Mouse (Mus musculus): ENCODE measurements around the gene Col16a1.

The Col16a1 gene

DNA sequence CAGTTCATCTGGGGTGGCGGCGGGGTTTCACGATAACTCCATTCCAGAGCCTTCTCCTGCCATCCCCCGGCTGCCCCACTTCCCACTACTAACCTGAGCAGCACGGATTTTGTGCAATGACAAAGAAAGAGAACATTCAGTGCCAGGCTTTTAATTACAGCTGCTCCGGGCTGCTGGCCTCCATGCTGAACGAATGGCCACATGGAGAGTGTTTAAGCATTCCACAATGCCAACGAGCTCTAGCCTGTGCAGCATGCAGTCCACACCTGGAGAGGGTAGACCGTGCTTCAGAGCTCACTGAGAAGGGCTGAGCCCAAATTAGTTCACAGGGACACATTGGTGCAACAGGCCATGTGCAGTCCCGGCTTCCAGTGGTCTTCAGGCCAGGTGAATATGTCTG lies 82.4 kb downstream of the Col16a1 start:
- ChIA-PET POLR2A (interaction anchor here in 3 of 4 experiments (0.7 to 2.2 kb wide), 8 partner anchors 8 to 28 kb away, joined by 3 to 10 read pairs (median 6); partner anchors contain the start of gene Pef1 (in 3 of the 3)), CTCF (interaction anchor here in 2 of 4 experiments (1.0 to 1.3 kb wide), 5 partner anchors 8 to 59 kb away, joined by 3 to 6 read pairs (median 4); partner anchors contain the start of genes Hcrtr1 (in 1 of the 2) and Pef1 (in 1 of the 2))

DNA sequence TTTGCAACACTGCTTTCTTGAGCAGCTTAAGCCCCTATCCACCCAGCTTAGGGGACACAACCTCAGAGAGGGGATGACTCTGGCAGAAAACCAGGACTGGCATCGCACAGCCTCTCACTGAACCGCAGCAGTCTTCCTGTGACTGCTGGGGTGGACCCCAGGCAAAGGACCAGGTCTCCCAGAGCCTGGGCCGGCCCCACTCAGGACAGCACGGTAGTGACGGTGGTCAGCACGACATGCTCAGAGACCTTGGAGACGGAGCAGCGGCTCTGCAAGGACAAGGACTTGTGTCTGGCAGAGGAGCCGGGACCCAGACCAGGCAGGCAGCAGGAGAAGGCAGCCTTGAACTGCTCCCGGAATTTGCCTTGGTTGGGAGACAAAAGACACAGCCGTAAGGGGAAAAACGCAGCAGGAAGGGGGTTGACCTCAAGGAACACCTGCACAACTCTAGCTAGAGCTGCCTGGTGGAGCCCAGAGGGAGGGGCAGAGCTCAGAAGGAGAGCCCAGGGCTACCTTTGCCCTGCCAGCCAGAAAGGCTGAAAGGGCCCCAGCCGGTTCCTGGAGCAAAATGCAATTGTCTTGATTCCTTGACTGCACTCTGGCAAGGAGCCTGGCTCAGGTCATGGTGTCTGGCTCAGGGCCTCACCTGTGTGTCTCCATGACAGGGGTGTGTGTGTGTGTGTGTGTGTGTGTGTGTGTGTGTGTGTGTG lies 83.2 kb downstream of the Col16a1 start:
- ChIA-PET POLR2A (interaction anchor here in 3 of 4 experiments (0.6 to 1.7 kb wide), 15 partner anchors 9 to 776 kb away, joined by 3 to 10 read pairs (median 4); partner anchors contain the start of genes Pef1 (in 3 of the 3) and Hcrtr1 (in 1 of the 3)), CTCF (interaction anchor here in 2 of 4 experiments (0.6 to 1.3 kb wide), 6 partner anchors 8 to 58 kb away, joined by 3 to 12 read pairs (median 4); partner anchors contain the start of genes Hcrtr1 (in 1 of the 2) and Pef1 (in 1 of the 2))

DNA sequence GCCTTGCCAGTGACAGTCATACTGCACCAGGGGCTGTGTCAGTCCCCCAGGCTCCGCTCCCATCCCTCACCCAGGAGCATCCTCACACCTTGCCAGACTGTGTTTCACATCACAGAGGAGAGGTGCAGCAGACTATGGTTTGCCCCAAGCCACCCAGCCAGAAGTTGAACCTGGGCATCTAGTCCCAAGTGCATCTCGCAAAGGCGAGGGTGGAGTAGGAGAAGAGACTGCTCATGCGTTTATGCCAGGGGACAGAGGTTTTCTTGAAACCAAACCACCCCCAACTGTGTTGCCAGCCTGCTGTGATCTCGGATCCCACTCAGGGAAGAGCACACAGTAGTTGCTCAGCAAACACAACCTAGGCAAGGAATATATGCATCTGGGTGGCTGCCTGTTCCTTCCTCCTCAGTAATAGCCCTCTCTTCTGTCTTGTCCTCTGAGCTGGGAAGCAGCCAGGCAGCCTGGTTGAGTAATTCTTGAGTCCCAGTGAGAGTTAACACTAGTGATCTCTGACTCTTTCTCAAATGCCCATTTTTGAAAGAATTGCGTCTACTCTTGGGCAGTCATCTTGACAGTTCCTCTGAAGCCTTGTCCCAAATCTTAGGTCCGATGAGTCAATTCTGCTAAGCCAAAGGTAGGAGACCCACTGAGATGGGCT lies 83.9 kb downstream of the Col16a1 start:
- ChIA-PET CTCF (interaction anchor here in 2 of 4 experiments (0.6 to 1.3 kb wide), 2 partner anchors 8 to 38 kb away, joined by 6 to 12 read pairs; partner anchors contain the start of gene Hcrtr1 (in 1 of the 2)), POLR2A (interaction anchor here in 3 of 4 experiments (0.6 to 1.7 kb wide), 7 partner anchors 8 to 776 kb away, joined by 3 to 10 read pairs (median 4); partner anchors contain the start of genes Hcrtr1 (in 1 of the 3) and Pef1 (in 1 of the 3))

DNA sequence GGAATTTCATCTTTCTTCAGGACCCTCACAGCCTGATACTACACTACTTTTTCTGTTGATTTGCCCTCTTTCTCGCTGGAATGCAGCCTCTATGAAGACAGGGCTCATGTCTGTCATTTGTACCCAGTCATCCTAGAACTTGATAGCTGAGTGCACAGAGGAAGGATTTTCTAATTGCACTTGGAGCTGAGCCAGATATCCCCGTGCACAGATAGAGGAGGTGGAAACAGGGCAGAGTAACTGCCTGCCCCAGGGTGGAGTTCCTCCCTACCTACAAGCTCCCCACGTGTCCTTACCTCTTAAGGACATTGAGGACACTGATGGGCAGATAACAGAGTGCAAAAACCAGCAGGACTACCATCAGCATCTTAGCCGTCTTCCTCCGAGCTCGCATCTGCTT lies 85.8 kb downstream of the Col16a1 start:
- POLR2A ChIA-PET: interaction anchor here in 3 of 4 experiments (0.5 to 1.7 kb wide), 6 partner anchors 11 to 664 kb away, joined by 3 to 5 read pairs (median 3); partner anchors contain the start of gene Pef1 (in 1 of the 3)
- CTCF ChIA-PET: interaction anchor here in 2 of 4 experiments (0.6 to 0.7 kb wide), 2 partner anchors 158 to 717 kb away, joined by 3 to 9 read pairs; no protein-coding TSS in a partner anchor

DNA sequence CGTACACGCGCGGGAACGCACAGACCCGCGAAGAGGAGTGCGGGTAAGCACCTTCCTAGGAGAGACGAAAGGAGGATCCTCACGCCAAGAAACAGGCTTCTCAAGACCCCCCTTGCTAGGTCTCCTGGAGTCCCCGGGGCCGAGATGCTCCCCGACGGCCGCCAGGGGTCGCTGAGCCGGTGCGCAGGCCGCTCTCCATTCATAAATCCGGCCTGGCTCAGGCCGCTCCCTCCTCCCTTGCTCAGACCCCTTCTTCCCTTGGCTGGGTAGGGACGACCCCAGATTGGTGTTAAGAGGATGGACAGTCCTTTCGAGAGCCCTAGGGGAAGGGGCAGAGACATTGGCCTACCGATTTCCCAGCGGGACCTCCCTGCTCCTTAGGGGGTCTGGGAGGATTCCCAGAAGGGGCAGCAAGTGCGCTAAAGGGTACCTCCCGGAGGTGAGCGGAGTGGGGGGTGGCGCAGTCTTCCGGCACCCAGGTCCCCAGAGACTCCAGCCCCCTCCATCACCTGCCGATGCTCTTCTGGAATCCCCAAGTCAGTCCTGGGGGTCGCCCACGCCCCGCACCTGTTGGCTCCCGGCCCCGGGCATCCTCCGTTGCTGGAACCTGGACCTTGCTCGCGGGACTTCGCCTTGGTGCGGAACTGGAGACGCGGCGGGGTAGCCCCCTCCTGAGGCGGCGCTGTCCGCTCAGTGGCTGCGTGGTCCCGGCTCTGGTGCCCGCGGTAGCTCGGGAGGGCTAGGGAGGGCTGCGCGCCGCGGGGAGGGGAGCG lies 91.0 kb downstream of the Col16a1 start:
- ChIA-PET POLR2A (interaction anchor here in 3 of 4 experiments (0.6 to 1.4 kb wide), 11 partner anchors 8 to 395 kb away, joined by 3 to 4 read pairs (median 3); partner anchors contain the start of genes Gm10570 (in 1 of the 3), Pef1 (in 1 of the 3) and Tinagl1 (in 1 of the 3)), CTCF (interaction anchor here (0.6 to 1.6 kb wide), 12 partner anchors 8 to 200 kb away, joined by 3 to 7 read pairs (median 4); partner anchors contain the start of gene Tinagl1 (in 2 of the 4))

DNA sequence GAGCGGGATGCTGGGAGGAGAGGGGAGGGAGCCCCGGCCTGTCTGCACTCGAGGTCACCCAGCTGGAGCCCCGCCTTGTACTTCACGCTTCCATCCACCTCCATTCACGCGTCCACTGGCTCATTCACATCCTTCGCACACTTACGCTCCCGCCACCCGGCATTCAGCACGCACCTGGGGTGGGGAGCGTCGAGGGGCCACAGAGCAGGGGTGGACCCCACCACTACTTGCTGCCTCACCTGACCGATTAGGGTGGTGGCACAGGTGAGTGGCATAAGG lies 91.5 kb downstream of the Col16a1 start, which contains the start of gene Hcrtr1:
Gene Hcrtr1, minus strand, starts transcription at position 146 of the 279 bp plus-strand sequence.
- CTCF ChIA-PET: interaction anchor here (0.6 to 1.6 kb wide), 8 partner anchors 8 to 60 kb away, joined by 3 to 7 read pairs (median 4); partner anchors contain the start of genes Pef1 (in 1 of the 4) and Tinagl1 (in 1 of the 4)
- POLR2A ChIA-PET: interaction anchor here in 3 of 4 experiments (0.6 to 1.4 kb wide), 10 partner anchors 8 to 395 kb away, joined by 3 to 4 read pairs (median 3); partner anchors contain the start of genes Gm10570 (in 1 of the 3), Pef1 (in 1 of the 3) and Tinagl1 (in 1 of the 3)

DNA sequence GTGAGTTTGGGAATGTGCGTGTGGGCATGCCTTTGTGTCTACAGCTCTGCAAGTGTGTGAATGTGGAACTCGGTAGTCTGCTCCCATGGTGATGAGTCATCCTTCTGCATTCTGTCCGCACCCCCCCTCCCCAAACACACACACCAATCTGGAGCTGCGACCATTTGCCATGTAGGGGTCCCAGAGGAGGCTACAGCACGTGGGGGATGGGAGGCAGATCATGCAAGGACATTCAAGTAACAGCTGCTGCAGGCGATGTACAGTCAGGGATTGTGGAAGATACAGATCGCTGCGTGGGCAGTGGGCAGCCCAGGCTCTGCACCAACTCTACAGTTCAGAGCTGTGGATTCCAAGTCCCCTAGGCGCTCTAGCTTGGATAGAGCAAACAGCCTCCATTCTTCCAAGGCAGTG lies 93.4 kb downstream of the Col16a1 start:
- POLR2A ChIA-PET: interaction anchor here in 3 of 4 experiments (0.7 to 1.3 kb wide), 5 partner anchors 20 to 39 kb away, joined by 3 to 5 read pairs (median 3); partner anchors contain the start of gene Pef1 (in 1 of the 3)
- CTCF ChIA-PET: interaction anchor here in 1 of 4 experiments (1.7 kb wide), 1 partner anchor 48 kb away, joined by 10 read pairs; no protein-coding TSS in a partner anchor

DNA sequence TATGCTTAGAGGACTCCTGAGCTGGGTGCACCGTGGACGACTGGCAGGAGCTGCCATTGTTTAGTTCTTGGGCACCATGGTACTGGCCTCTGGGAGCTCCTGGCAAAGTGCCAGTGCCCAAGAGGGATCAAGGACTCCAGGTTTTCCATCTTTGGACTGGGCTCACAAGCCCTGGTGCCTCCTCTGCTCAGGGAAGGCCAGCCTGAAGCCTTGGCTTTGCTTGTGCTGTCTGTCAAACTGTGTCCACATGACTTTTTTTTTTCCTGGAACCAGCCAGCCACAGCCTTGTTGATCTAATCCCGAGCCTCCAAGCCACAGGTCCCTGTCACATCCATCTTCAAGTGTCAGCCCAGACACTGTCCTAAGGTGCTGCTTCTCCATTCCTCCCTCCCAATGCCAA lies 94.1 kb downstream of the Col16a1 start:
- ChIA-PET CTCF (interaction anchor here in 2 of 4 experiments (0.6 to 1.7 kb wide), 4 partner anchors 14 to 196 kb away, joined by 4 to 10 read pairs (median 6); no protein-coding TSS in a partner anchor), POLR2A (interaction anchor here in 3 of 4 experiments (0.6 to 1.3 kb wide), 6 partner anchors 20 to 35 kb away, joined by 3 to 5 read pairs (median 3); no protein-coding TSS in a partner anchor)

DNA sequence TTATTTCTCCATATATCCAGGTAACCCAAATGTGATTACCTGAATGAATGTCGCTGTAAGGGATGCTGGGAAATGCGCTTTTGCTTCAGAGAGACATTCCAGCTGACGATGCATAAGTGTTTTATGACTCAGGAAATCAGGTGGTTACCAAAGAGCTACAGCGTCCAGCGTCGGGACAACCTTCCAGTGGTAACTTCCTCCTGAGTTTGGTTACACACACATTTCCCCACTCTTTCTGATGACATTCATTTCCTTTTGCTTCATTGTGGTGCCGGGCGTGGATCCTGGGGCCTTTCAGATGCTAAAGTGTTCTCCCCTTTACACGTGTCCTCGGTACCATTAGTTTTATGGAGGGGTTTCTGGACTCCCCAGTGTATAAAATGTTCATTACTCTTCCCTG lies 100.8 kb downstream of the Col16a1 start:
- POLR2A ChIA-PET: interaction anchor here in 2 of 4 experiments (1.0 to 1.3 kb wide), 2 partner anchors 8 to 15 kb away, joined by 3 to 5 read pairs; no protein-coding TSS in a partner anchor
- CTCF ChIA-PET: interaction anchor here in 1 of 4 experiments (0.6 kb wide), 2 partner anchors 123 to 267 kb away, joined by 3 to 4 read pairs; no protein-coding TSS in a partner anchor

All from embryonic stem cell, embryonic (primary cell).